Mouse (Mus musculus): ENCODE data around the gene Hyal1. TPM values are rescaled to one million over a fixed set of nuclear protein-coding genes. Genes with fewer than 3 reads are reported as not detected.
A peak's percentile ranks its signal among the peaks of the same experiment; 100 is the strongest.

The Hyal1 gene
- polyA plus RNA-seq, 1 experiment = 3.7 TPM

DNA sequence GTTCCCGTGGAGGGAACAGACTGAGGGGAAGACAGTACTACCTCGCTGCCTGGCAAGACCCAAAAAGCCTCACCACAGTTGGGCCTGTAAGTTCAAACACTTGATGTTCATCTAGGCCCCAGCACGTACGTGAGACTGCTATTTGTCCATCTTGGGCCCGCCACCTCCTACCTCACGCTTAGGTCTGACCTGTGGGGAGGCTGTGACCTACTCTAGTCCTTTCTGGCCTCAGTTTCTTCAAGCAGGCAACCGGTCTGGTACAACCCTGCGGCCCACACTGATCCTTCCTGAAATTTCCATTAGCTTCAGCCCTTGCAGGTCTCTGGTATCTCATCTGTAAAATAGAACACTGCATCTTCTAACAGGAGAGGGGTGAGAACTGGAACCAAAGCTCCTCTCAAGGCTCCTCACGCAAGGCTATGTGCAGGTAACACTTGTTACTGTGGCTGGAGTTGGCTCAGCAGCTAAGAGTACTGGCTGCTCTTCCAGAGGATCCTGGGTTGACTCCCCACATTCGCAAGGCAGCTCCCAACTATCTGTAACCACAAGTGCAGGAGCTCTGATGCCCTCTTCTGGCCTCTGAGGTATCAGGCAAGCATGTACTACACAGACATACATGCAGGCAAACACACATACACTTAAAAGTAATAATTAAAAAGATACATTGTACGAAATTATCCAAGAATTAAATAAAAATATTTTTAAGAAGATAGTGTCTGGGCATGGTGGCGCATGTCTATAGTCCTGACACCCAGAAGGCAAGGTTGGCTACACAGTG is 48.8 kb downstream of the Hyal1 start:
- peak overlapping the region; percentile 77 for H3K27ac ChIP-seq (ENCODE audit: insufficient read depth, low read length)
- H3K4me3 ChIP-seq (ENCODE audit: extremely low read depth, insufficient read depth, insufficient read length) = no peak overlapping the region
- H3K27me3 ChIP-seq (ENCODE audit: control insufficient read depth, insufficient read depth, low read length) = no peaks in the 10 kb centered on the region
- peaks cover 14% of the 10 kb centered on the region for H3K36me3 ChIP-seq (ENCODE audit: control insufficient read depth, insufficient read depth, low read length)
- peaks cover 63% of the 10 kb centered on the region; the same call in 1 of the 2 replicates for H3K4me1 ChIP-seq (ENCODE audit: control insufficient read depth, insufficient read depth, insufficient read length)
- no peak for TF ChIP-seq CTCF (IDR thresholded peaks at IDR 0.05; ENCODE audit: extremely low read depth, insufficient read depth, insufficient read length, insufficient replicate concordance)
- no peak for TF ChIP-seq POLR2A (IDR thresholded peaks at IDR 0.05; ENCODE audit: low read depth, low read length)
- no peak for DNase-seq (ENCODE audit: low read depth in 1 of 2, low spot score in 2 of 2)
- WGBS = 87% methylated on average over 12 of the region's 12 CpGs

DNA sequence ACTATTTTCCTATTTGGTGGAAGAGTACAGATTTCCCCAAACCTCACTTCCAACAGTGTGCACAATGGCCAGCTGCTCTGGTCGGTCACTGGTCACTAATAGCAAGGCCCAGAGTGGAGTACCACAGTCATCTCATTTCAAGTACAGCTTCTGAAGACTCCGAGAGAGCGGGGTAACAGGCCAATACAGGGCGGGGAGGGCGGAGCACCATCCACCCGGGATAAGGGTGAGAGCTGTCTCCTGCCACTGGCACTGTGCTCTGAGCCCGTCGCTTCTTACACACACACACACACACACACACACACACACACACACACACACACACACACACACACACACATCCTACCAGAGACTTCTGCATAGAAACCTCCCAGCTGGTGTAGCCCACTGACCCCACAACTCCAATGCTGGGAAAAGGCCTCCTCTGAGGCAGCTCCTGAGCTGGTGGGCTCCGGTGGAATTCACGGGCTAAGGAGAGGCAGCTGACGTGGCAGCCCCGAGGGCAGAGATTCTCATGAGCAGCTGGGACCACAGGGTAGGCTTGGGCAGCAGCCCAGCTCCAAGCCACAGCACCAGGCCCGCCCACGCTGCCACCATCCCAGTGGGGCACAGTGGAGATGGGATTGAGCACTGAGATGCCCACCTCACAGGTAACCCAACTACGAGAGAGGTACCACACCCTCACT is 49.6 kb downstream of the Hyal1 start:
- Histone ChIP-seq H3K27ac (ENCODE audit: insufficient read depth, low read length) (peak overlapping the region; percentile 54; the same call in 1 of the 2 replicates), H3K4me3 (ENCODE audit: extremely low read depth, insufficient read depth, insufficient read length) (no peak overlapping the region), H3K27me3 (ENCODE audit: control insufficient read depth, insufficient read depth, low read length) (no peaks in the 10 kb centered on the region), H3K36me3 (ENCODE audit: control insufficient read depth, insufficient read depth, low read length) (peaks cover 18% of the 10 kb centered on the region), H3K4me1 (ENCODE audit: control insufficient read depth, insufficient read depth, insufficient read length) (peaks cover 71% of the 10 kb centered on the region; the same call in 1 of the 2 replicates)
- TF ChIP-seq POLR2A (IDR thresholded peaks at IDR 0.05; ENCODE audit: low read depth, low read length) = no peak
- TF ChIP-seq CTCF (IDR thresholded peaks at IDR 0.05; ENCODE audit: extremely low read depth, insufficient read depth, insufficient read length, insufficient replicate concordance) = no peak
- 54% methylated on average over 13 of the region's 15 CpGs for WGBS
- no peak for DNase-seq (ENCODE audit: low read depth in 1 of 2, low spot score in 2 of 2)

DNA sequence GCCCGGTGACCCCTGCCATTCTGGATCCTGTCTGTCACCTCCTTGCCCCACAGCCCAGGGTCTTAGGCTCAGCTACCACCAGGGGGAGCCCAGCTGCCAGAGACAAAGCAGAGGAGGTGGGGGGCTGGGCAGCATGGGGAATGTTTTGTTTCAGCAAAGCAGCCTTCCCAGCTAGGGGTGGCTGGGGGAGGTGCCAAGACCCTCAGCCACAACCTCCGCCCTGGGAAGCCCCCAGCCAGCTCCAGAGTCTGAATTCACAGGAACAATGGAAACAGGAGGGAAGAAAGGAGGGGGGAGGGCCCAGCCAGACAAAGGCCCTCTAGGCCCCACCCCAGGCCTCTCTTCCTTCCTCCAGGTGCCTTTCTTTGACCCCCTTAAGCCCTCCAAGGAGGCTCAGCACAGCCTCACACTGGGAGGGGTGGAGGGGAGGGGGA is 50.1 kb downstream of the Hyal1 start:
- Histone ChIP-seq H3K4me3 (ENCODE audit: extremely low read depth, insufficient read depth, insufficient read length) (no peak overlapping the region), H3K27ac (ENCODE audit: insufficient read depth, low read length) (peak overlapping the region; percentile 54), H3K27me3 (ENCODE audit: control insufficient read depth, insufficient read depth, low read length) (no peaks in the 10 kb centered on the region), H3K36me3 (ENCODE audit: control insufficient read depth, insufficient read depth, low read length) (peaks cover 18% of the 10 kb centered on the region), H3K4me1 (ENCODE audit: control insufficient read depth, insufficient read depth, insufficient read length) (peaks cover 75% of the 10 kb centered on the region; the same call in 1 of the 2 replicates)
- peak in 1 of 2 experiments; percentile 81 for DNase-seq (ENCODE audit: low read depth in 1 of 2, low spot score in 2 of 2)
- 14% methylated on average over 2 of the region's 2 CpGs for WGBS
- TF ChIP-seq CTCF (IDR thresholded peaks at IDR 0.05; ENCODE audit: extremely low read depth, insufficient read depth, insufficient read length, insufficient replicate concordance) = peak; percentile 91; the same call in 1 of the 2 replicates
- no peak for TF ChIP-seq POLR2A (IDR thresholded peaks at IDR 0.05; ENCODE audit: low read depth, low read length)

DNA sequence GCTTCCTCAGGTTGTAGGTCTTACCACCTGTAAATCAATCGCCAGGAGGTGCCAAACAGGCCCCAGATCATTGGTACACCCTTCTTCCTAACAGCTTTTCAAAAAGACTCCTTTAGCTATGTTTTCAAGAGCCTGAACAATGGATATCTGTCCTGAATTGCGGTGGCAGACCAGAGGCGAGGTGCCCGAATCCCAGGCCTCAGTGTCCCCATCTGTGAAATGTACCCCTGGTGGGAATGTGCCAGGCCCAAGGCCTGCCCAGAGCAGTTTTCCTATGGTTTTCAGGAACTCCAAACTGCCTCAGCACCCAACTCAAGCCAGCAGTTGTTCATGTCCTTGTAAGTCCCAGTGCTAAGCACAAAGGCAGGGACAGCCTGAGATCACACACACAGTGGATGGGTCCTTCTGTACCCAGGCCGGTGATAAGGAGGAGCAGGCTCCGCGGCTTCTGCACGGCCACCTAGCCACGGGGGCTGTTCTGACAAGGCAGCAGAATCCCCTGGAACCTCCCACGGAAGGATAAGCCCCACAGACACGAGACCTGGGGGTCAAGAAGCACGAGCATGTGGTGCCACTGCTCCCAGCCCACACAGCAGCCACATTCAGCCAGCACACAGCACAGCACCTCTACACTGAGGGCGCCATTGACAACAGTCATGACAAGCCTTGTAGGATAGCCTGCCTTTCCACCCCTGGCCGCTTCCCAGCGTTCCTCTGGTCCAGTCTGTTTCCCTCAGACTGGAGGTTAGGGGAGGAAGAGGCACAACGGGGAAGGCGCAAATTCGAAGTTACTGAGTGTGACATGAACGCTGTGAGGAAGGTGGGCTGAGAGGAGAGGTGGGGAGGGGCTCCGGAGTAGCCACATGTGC is 50.9 kb downstream of the Hyal1 start:
- Histone ChIP-seq H3K36me3 (ENCODE audit: control insufficient read depth, insufficient read depth, low read length) (peaks cover 14% of the 10 kb centered on the region), H3K4me3 (ENCODE audit: extremely low read depth, insufficient read depth, insufficient read length) (no peak overlapping the region), H3K27me3 (ENCODE audit: control insufficient read depth, insufficient read depth, low read length) (no peaks in the 10 kb centered on the region), H3K27ac (ENCODE audit: insufficient read depth, low read length) (peak overlapping the region; percentile 64), H3K4me1 (ENCODE audit: control insufficient read depth, insufficient read depth, insufficient read length) (peaks cover 83% of the 10 kb centered on the region; the same call in 1 of the 2 replicates)
- WGBS = 62% methylated on average over 20 of the region's 20 CpGs
- no peak for DNase-seq (ENCODE audit: low read depth in 1 of 2, low spot score in 2 of 2)
- no peak for TF ChIP-seq CTCF (IDR thresholded peaks at IDR 0.05; ENCODE audit: extremely low read depth, insufficient read depth, insufficient read length, insufficient replicate concordance)
- no peak for TF ChIP-seq POLR2A (IDR thresholded peaks at IDR 0.05; ENCODE audit: low read depth, low read length)

DNA sequence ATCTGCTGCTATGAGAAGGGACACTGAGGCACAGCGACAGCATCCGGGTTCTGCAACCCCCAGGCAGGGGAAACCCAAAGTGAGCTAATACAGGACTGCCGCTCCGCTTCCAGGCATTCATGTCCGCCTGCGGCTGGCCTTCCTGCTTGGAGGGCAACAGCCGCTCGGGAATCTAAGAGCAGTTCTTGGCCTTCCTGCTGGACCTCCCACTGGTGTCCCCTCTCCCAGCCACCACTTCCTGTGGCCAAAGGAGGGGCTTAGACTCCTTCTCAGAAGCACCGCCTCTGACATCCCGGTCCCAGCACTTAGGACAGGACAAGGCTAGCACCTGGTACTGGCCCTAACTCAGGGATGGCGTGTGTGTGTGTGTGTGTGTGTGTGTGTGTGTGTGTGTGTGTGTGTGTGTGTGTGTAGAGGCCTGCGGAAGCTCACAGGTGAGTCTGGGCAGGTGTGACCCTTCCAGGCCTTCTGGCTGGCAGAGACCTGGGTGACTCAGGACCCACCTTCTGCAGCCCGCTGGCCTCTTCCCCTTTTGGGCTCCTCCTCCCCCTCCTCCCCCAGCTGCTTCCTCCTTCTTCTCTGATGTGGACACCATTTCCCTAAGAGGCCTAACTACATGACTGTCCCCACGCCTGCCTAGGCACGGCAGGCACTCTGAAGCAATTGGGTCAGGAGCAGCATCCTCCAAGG is 52.1 kb downstream of the Hyal1 start:
- H3K27me3 ChIP-seq (ENCODE audit: control insufficient read depth, insufficient read depth, low read length) = no peaks in the 10 kb centered on the region
- H3K4me1 ChIP-seq (ENCODE audit: control insufficient read depth, insufficient read depth, insufficient read length) = peaks cover 84% of the 10 kb centered on the region; the same call in 1 of the 2 replicates
- peak; percentile 68 to 78 for DNase-seq (ENCODE audit: low read depth in 1 of 2, low spot score in 2 of 2)
- peak overlapping the region; percentile 43 for H3K4me3 ChIP-seq (ENCODE audit: extremely low read depth, insufficient read depth, insufficient read length)
- TF ChIP-seq POLR2A (IDR thresholded peaks at IDR 0.05; ENCODE audit: low read depth, low read length) = no peak
- no peak for TF ChIP-seq CTCF (IDR thresholded peaks at IDR 0.05; ENCODE audit: extremely low read depth, insufficient read depth, insufficient read length, insufficient replicate concordance)
- 52% methylated on average over 14 of the region's 15 CpGs for WGBS
- peak overlapping the region; percentile 95 for H3K27ac ChIP-seq (ENCODE audit: insufficient read depth, low read length)
- peaks cover 14% of the 10 kb centered on the region for H3K36me3 ChIP-seq (ENCODE audit: control insufficient read depth, insufficient read depth, low read length)

DNA sequence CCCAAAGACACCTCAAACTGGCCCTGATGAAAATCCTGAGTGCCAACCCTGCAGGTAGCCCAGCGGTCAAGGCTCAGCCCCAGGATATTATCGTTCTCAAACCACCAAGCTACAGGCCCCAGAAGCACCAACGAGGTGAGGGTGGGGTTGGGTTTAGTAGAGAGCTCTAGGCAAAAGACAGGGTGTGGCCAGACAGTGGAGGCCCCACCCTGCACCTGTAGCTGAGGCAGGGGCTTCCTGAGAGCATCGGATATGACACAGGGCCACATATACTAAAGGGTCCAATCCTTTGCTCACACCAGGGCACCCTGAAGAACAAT is 52.6 kb downstream of the Hyal1 start:
- Histone ChIP-seq H3K4me1 (ENCODE audit: control insufficient read depth, insufficient read depth, insufficient read length) (peaks cover 79% of the 10 kb centered on the region; the same call in 1 of the 2 replicates), H3K36me3 (ENCODE audit: control insufficient read depth, insufficient read depth, low read length) (peaks cover 14% of the 10 kb centered on the region), H3K27me3 (ENCODE audit: control insufficient read depth, insufficient read depth, low read length) (no peaks in the 10 kb centered on the region), H3K27ac (ENCODE audit: insufficient read depth, low read length) (peak overlapping the region; percentile 95), H3K4me3 (ENCODE audit: extremely low read depth, insufficient read depth, insufficient read length) (peak overlapping the region; percentile 43; the same call in 1 of the 2 replicates)
- TF ChIP-seq CTCF (IDR thresholded peaks at IDR 0.05; ENCODE audit: extremely low read depth, insufficient read depth, insufficient read length, insufficient replicate concordance) = no peak
- no peak for DNase-seq (ENCODE audit: low read depth in 1 of 2, low spot score in 2 of 2)
- WGBS = 4% methylated on average over 4 of the region's 4 CpGs

Measured in spleen, adult 2 months (tissue).